Mouse (Mus musculus): Measurements from ENCODE around the gene Cpsf6. TPM values are rescaled to one million over a fixed set of nuclear protein-coding genes. Genes with fewer than 3 reads are reported as not detected.

Cpsf6 gene
- polyA plus RNA-seq, 1 experiment from 2014 or later = 125 TPM

GRCm38 (mm10) chr10:117410481-117411048 is 30.8 kb upstream of the Cpsf6 start:
- no peak overlapping the region for H3K4me2 ChIP-seq (ENCODE audit: low read depth, low read length)
- no peak for DNase-seq (ENCODE audit: low spot score)
- no peak for ATAC-seq (ENCODE audit: low read depth)
- H3K27ac ChIP-seq (replicated peaks; ENCODE audit: low read depth, low read length) = no peak overlapping the region
- no peaks in the 10 kb centered on the region for H3K36me3 ChIP-seq (ENCODE audit: control insufficient read depth, insufficient read depth, low read length)
- no peak overlapping the region for H3K9ac ChIP-seq (ENCODE audit: low read depth, low read length)
- H3K4me1 ChIP-seq (ENCODE audit: control insufficient read depth, insufficient read depth, low read length) = no peaks in the 10 kb centered on the region
- WGBS = 78% methylated on average over 6 of the region's 6 CpGs
- H3K9me3 ChIP-seq (ENCODE audit: control insufficient read depth, low read length) = no peaks in the 10 kb centered on the region
- H3K4me3 ChIP-seq (ENCODE audit: low read depth, low read length) = no peak overlapping the region
- H3K27me3 ChIP-seq (replicated peaks; ENCODE audit: control insufficient read depth, insufficient read depth, low read length) = no peaks in the 10 kb centered on the region

- Histone ChIP-seq H3K9ac (ENCODE audit: low read depth, low read length) (no peak overlapping the region), H3K4me3 (ENCODE audit: low read depth, low read length) (no peak overlapping the region), H3K27me3 (replicated peaks; ENCODE audit: control insufficient read depth, insufficient read depth, low read length) (no peaks in the 10 kb centered on the region), H3K9me3 (ENCODE audit: control insufficient read depth, low read length) (no peaks in the 10 kb centered on the region), H3K27ac (replicated peaks; ENCODE audit: low read depth, low read length) (no peak overlapping the region), H3K36me3 (ENCODE audit: control insufficient read depth, insufficient read depth, low read length) (no peaks in the 10 kb centered on the region), H3K4me1 (ENCODE audit: control insufficient read depth, insufficient read depth, low read length) (no peaks in the 10 kb centered on the region), H3K4me2 (ENCODE audit: low read depth, low read length) (no peak overlapping the region)
- WGBS = 82% methylated on average over 21 of the region's 21 CpGs
- no peak for ATAC-seq (ENCODE audit: low read depth)
- no peak for DNase-seq (ENCODE audit: low spot score)
Observed at GRCm38 (mm10) chr10:117409373-117410354, 29.8 kb upstream of the Cpsf6 start.

- DNase-seq (ENCODE audit: low spot score) = no peak
- H3K27ac ChIP-seq (replicated peaks; ENCODE audit: low read depth, low read length) = no peak overlapping the region
Observed at GRCm38 (mm10) chr10:117408545-117409372, 28.9 kb upstream of the Cpsf6 start.

GRCm38 (mm10) chr10:117407734-117408288 is 28.0 kb upstream of the Cpsf6 start:
- no peaks in the 10 kb centered on the region for H3K27me3 ChIP-seq (replicated peaks; ENCODE audit: control insufficient read depth, insufficient read depth, low read length)
- H3K4me2 ChIP-seq (ENCODE audit: low read depth, low read length) = no peak overlapping the region
- H3K36me3 ChIP-seq (ENCODE audit: control insufficient read depth, insufficient read depth, low read length) = no peaks in the 10 kb centered on the region
- H3K27ac ChIP-seq (replicated peaks; ENCODE audit: low read depth, low read length) = no peak overlapping the region
- WGBS = 85% methylated on average over 4 of the region's 4 CpGs
- no peaks in the 10 kb centered on the region for H3K4me1 ChIP-seq (ENCODE audit: control insufficient read depth, insufficient read depth, low read length)
- H3K9ac ChIP-seq (ENCODE audit: low read depth, low read length) = no peak overlapping the region
- ATAC-seq (ENCODE audit: low read depth) = no peak
- DNase-seq (ENCODE audit: low spot score) = no peak
- no peak overlapping the region for H3K4me3 ChIP-seq (ENCODE audit: low read depth, low read length)
- H3K9me3 ChIP-seq (ENCODE audit: control insufficient read depth, low read length) = no peaks in the 10 kb centered on the region

More at GRCm38 (mm10) chr10:117408545-117409372, 28.9 kb upstream of the Cpsf6 start:
- no peaks in the 10 kb centered on the region for H3K27me3 ChIP-seq (replicated peaks; ENCODE audit: control insufficient read depth, insufficient read depth, low read length)
- no peak for ATAC-seq (ENCODE audit: low read depth)
- no peak overlapping the region for H3K4me3 ChIP-seq (ENCODE audit: low read depth, low read length)
- H3K4me1 ChIP-seq (ENCODE audit: control insufficient read depth, insufficient read depth, low read length) = no peaks in the 10 kb centered on the region
- no peak overlapping the region for H3K4me2 ChIP-seq (ENCODE audit: low read depth, low read length)
- H3K9ac ChIP-seq (ENCODE audit: low read depth, low read length) = no peak overlapping the region
- WGBS = 78% methylated on average over 7 of the region's 7 CpGs
- H3K36me3 ChIP-seq (ENCODE audit: control insufficient read depth, insufficient read depth, low read length) = no peaks in the 10 kb centered on the region
- H3K9me3 ChIP-seq (ENCODE audit: control insufficient read depth, low read length) = no peaks in the 10 kb centered on the region

- ATAC-seq (ENCODE audit: low read depth) (no peak), DNase-seq (ENCODE audit: low spot score) (no peak)
- H3K9ac ChIP-seq (ENCODE audit: low read depth, low read length) = no peak overlapping the region
- no peaks in the 10 kb centered on the region for H3K9me3 ChIP-seq (ENCODE audit: control insufficient read depth, low read length)
- H3K4me2 ChIP-seq (ENCODE audit: low read depth, low read length) = no peak overlapping the region
- H3K4me1 ChIP-seq (ENCODE audit: control insufficient read depth, insufficient read depth, low read length) = no peaks in the 10 kb centered on the region
- WGBS = 92% methylated on average over 8 of the region's 8 CpGs
- H3K27ac ChIP-seq (replicated peaks; ENCODE audit: low read depth, low read length) = no peak overlapping the region
- no peaks in the 10 kb centered on the region for H3K27me3 ChIP-seq (replicated peaks; ENCODE audit: control insufficient read depth, insufficient read depth, low read length)
- H3K36me3 ChIP-seq (ENCODE audit: control insufficient read depth, insufficient read depth, low read length) = no peaks in the 10 kb centered on the region
- no peak overlapping the region for H3K4me3 ChIP-seq (ENCODE audit: low read depth, low read length)
Observed at GRCm38 (mm10) chr10:117406843-117407733, 27.3 kb upstream of the Cpsf6 start.

- no peak overlapping the region for H3K27ac ChIP-seq (replicated peaks; ENCODE audit: low read depth, low read length)
- DNase-seq (ENCODE audit: low spot score) (no peak), ATAC-seq (ENCODE audit: low read depth) (no peak)
- no peaks in the 10 kb centered on the region for H3K36me3 ChIP-seq (ENCODE audit: control insufficient read depth, insufficient read depth, low read length)
- H3K27me3 ChIP-seq (replicated peaks; ENCODE audit: control insufficient read depth, insufficient read depth, low read length) = no peaks in the 10 kb centered on the region
- no peak overlapping the region for H3K4me2 ChIP-seq (ENCODE audit: low read depth, low read length)
- no peaks in the 10 kb centered on the region for H3K9me3 ChIP-seq (ENCODE audit: control insufficient read depth, low read length)
- no peak overlapping the region for H3K9ac ChIP-seq (ENCODE audit: low read depth, low read length)
- H3K4me1 ChIP-seq (ENCODE audit: control insufficient read depth, insufficient read depth, low read length) = no peaks in the 10 kb centered on the region
- WGBS = 87% methylated on average over 5 of the region's 5 CpGs
- H3K4me3 ChIP-seq (ENCODE audit: low read depth, low read length) = no peak overlapping the region
Observed at GRCm38 (mm10) chr10:117406283-117406588, 26.4 kb upstream of the Cpsf6 start.

GRCm38 (mm10) chr10:117405526-117406282 is 25.9 kb upstream of the Cpsf6 start:
- Histone ChIP-seq H3K4me3 (ENCODE audit: low read depth, low read length) (no peak overlapping the region), H3K9ac (ENCODE audit: low read depth, low read length) (no peak overlapping the region), H3K9me3 (ENCODE audit: control insufficient read depth, low read length) (no peaks in the 10 kb centered on the region), H3K36me3 (ENCODE audit: control insufficient read depth, insufficient read depth, low read length) (no peaks in the 10 kb centered on the region), H3K4me1 (ENCODE audit: control insufficient read depth, insufficient read depth, low read length) (no peaks in the 10 kb centered on the region), H3K4me2 (ENCODE audit: low read depth, low read length) (no peak overlapping the region), H3K27ac (replicated peaks; ENCODE audit: low read depth, low read length) (no peak overlapping the region), H3K27me3 (replicated peaks; ENCODE audit: control insufficient read depth, insufficient read depth, low read length) (no peaks in the 10 kb centered on the region)
- 79% methylated on average over 6 of the region's 6 CpGs for WGBS
- DNase-seq (ENCODE audit: low spot score) = no peak
- no peak for ATAC-seq (ENCODE audit: low read depth)
